In genomic region chr1:162477246-162478209, GRCm38 (mm10) we compare ENCODE assay signal across 7 mouse cellular contexts. TPM values are rescaled to one million over a fixed set of nuclear protein-coding genes. Genes with fewer than 3 reads are reported as not detected.
DNase-seq lines count a peak whose midpoint lies in the region; ATAC-seq and TF ChIP-seq lines count a peak whose summit lies in the region.

Gene Dnm3, minus strand, starts transcription at chr1:162478034.

- WGBS in limb, embryonic 13.5 days, result under 1% methylated on average over 55 of the region's 56 CpGs
- WGBS in midbrain, embryonic 16.5 days, result under 1% methylated on average over 56 of the region's 56 CpGs

- peak; percentile 97 for DNase-seq in brain, embryonic 14.5 days (ENCODE audit: low read depth)
- DNase-seq in heart, adult 9 months (ENCODE audit: low spot score in 2 of 2), result peak; percentile 85 to 89
- DNase-seq in kidney, adult 9 months, result peak; percentile 97
- peak; percentile 34 to 63 for DNase-seq in spleen, postnatal 4 days (ENCODE audit: low spot score in 2 of 2)

- H3K27ac ChIP-seq in embryonic fibroblast, embryonic 13.5 days (ENCODE audit: insufficient read depth, low read length), result no peak within 1 kb of the TSS
- H3K27ac ChIP-seq in limb, embryonic 13.5 days, result no peak within 1 kb of the TSS
- peak within 1 kb of the TSS; percentile 85 for H3K27ac ChIP-seq in midbrain, embryonic 16.5 days (ENCODE audit: low read length)

- TF ChIP-seq CTCF in brain, embryonic 14.5 days (IDR thresholded peaks at IDR 0.05; ENCODE audit: borderline replicate concordance, extremely low read depth, insufficient read depth, insufficient read length), result no peak
- no peak for TF ChIP-seq CTCF in embryonic fibroblast, embryonic 13.5 days (IDR thresholded peaks at IDR 0.05; ENCODE audit: borderline replicate concordance, insufficient read depth, low read length)

- H3K36me3 ChIP-seq in limb, embryonic 13.5 days, result no peaks in the 10 kb centered on the region
- H3K36me3 ChIP-seq in midbrain, embryonic 16.5 days (ENCODE audit: control insufficient read depth, insufficient read depth, low read length), result no peaks in the 10 kb centered on the region

- H3K4me3 ChIP-seq in embryonic fibroblast, embryonic 13.5 days (ENCODE audit: insufficient read depth, low read length), result peak within 1 kb of the TSS; percentile 58
- H3K4me3 ChIP-seq in limb, embryonic 13.5 days, result peak within 1 kb of the TSS; percentile 61
- peak within 1 kb of the TSS; percentile 97 for H3K4me3 ChIP-seq in midbrain, embryonic 16.5 days (ENCODE audit: low read depth, low read length)

- H3K4me2 ChIP-seq in limb, embryonic 13.5 days (replicated peaks), result peak within 1 kb of the TSS; percentile 96
- peak within 1 kb of the TSS; percentile 61 for H3K4me2 ChIP-seq in midbrain, embryonic 16.5 days (ENCODE audit: low read length)

- H3K9ac ChIP-seq in limb, embryonic 13.5 days, result peak within 1 kb of the TSS; percentile 64
- peak within 1 kb of the TSS; percentile 91 for H3K9ac ChIP-seq in midbrain, embryonic 16.5 days (ENCODE audit: low read depth, low read length)

- ATAC-seq in limb, embryonic 13.5 days (ENCODE audit: low FRiP score, low read depth), result peak; percentile 96
- ATAC-seq in midbrain, embryonic 16.5 days, result peak; percentile 98

- H3K4me1 ChIP-seq in embryonic fibroblast, embryonic 13.5 days (ENCODE audit: control insufficient read depth, insufficient read depth, low read length), result peaks cover 2% of the 10 kb centered on the region; the same call in 1 of the 2 replicates
- peaks cover 6% of the 10 kb centered on the region; the same call in 1 of the 2 replicates for H3K4me1 ChIP-seq in limb, embryonic 13.5 days
- H3K4me1 ChIP-seq in midbrain, embryonic 16.5 days (ENCODE audit: control insufficient read depth, insufficient read depth, low read length), result peaks cover 10% of the 10 kb centered on the region

- no peaks in the 10 kb centered on the region for H3K9me3 ChIP-seq in limb, embryonic 13.5 days
- no peaks in the 10 kb centered on the region for H3K9me3 ChIP-seq in midbrain, embryonic 16.5 days (replicated peaks; ENCODE audit: control insufficient read depth, low read length, poor library complexity, severe bottlenecking)

- TF ChIP-seq POLR2A in brain, embryonic 14.5 days (IDR thresholded peaks at IDR 0.05; ENCODE audit: borderline replicate concordance, extremely low read depth, insufficient read depth, insufficient read length, poor library complexity, severe bottlenecking), result peak; percentile 69; the same call in 1 of the 2 replicates
- TF ChIP-seq POLR2A in embryonic fibroblast, embryonic 13.5 days (IDR thresholded peaks at IDR 0.05; ENCODE audit: low read depth, low read length), result peak; percentile 64; the same call in 1 of the 2 replicates

- peaks cover 37% of the 10 kb centered on the region for H3K27me3 ChIP-seq in limb, embryonic 13.5 days
- H3K27me3 ChIP-seq in midbrain, embryonic 16.5 days (ENCODE audit: control insufficient read depth, insufficient read depth, low read depth, low read length), result no peaks in the 10 kb centered on the region

RNA-seq across cellular contexts. Expression of gene Dnm3, which starts in this region (rescaled TPM):
- 27.1 and 45.3 TPM in 2 replicates for polyA plus RNA-seq in brain, embryonic 14.5 days (2012; rRNA removed)
- 9.0 and 11.7 TPM in 2 replicates for polyA plus RNA-seq in embryonic fibroblast, embryonic 13.5 days (2011; ENCODE audit: insufficient read length, low read depth, missing spikeins)
- 28.0 and 32.3 TPM in 2 replicates for polyA plus RNA-seq in limb, embryonic 13.5 days (2015; fragmentation: Nextera tagmentation; extraction: Ambion mirVana)
- polyA plus RNA-seq in midbrain, embryonic 16.5 days (2015; fragmentation: Nextera tagmentation; extraction: Ambion mirVana), result 66.2 and 69.4 TPM in 2 replicates
